Mouse (Mus musculus): ENCODE measurements around the gene Slc44a2.
A peak's percentile ranks its signal among the peaks of the same experiment; 100 is the strongest.
"Not testable (repeated sequence)": the region's sequence is repeated elsewhere in the genome, so short reads cannot be mapped to it uniquely, and the experiment has no call there.

Gene Slc44a2

GRCm38 (mm10) chr9:21320619-21321512, at the start of gene Slc44a2:
Gene Slc44a2 (plus strand): TSS chr9:21320698.
- DNase-seq (ENCODE audit: low read depth) = peak; percentile 86

DNA sequence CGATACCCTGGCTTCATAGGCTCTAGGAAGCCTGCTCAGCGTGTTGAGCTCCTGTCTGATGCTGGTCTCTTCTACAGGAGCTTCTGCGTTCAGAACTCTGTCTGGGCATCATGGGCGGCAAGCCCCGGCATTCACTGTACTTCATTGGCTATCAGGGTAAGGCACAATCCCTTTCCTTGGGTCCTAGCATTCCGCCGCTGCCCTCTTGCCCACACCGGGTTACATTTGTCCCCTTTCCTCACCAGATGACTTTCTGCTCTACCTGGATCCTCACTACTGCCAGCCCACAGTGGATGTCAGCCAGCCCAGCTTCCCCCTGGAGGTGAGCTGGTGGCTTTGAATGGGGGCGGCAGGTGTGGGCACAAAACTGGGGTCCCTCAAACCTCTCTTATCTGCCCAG, 48.1 kb upstream of the Slc44a2 start:
- no peak for DNase-seq (ENCODE audit: low read depth)

- no peak for DNase-seq (ENCODE audit: low read depth)
Observed at GRCm38 (mm10) chr9:21273094-21273493, 47.4 kb upstream of the Slc44a2 start.

GRCm38 (mm10) chr9:21273520-21274228, 46.8 kb upstream of the Slc44a2 start:
- DNase-seq (ENCODE audit: low read depth) = no peak

DNA sequence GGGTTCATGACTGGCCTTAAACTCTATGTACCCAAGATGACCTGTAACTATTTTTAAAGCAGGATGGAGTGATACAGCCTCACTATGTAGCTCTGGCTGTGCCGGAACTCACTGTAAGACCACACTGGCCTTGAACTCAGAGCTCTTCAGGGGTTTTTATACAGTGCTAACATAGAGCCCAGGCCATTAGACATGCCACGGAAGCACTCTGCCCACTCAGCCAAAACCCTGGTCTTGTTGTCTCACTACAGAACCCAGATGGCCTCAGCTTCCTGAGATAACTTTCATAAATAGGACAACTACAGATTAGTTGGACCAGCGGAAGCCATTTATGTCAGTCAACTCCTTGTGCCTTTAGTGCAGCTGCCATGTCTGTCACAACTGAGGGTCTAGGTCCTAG, 46.2 kb upstream of the Slc44a2 start:
- DNase-seq (ENCODE audit: low read depth) = no peak

DNA sequence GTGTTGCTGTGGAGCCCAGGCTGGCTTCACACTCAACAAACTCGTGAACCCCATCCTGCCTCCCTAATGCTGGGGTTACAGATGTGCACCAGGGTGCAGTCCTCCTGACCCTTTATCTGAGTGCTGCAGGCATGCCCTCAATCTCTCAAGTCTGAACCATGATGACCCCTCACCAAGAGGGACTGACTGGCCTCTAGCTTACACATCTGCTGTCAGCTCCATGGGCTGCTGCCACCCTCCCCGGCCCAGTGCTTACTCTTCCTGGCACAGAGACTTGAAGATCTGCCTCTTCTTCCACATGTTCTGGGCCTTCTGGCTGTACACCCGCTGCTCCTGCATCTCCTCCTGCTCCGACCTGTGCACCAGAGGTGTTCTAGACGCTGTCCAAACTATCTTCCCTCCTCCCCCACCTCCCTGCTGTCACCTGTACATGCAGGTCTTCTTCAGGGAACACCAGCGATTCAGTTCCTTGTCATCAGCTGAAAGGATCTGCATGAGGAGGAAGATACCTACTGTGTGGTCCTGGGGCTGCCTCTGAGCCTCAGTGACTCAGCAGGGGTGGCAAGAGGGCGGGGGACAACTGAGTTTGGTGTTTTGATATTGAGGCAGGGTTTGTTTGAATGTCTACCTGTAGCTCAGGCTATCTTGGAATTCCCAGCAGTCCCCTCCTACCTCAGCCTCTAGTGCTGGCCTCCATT, 45.3 kb upstream of the Slc44a2 start:
- DNase-seq (ENCODE audit: low read depth) = no peak

- no peak for DNase-seq (ENCODE audit: low read depth)
Observed at GRCm38 (mm10) chr9:21275727-21276126, 44.8 kb upstream of the Slc44a2 start.

DNA sequence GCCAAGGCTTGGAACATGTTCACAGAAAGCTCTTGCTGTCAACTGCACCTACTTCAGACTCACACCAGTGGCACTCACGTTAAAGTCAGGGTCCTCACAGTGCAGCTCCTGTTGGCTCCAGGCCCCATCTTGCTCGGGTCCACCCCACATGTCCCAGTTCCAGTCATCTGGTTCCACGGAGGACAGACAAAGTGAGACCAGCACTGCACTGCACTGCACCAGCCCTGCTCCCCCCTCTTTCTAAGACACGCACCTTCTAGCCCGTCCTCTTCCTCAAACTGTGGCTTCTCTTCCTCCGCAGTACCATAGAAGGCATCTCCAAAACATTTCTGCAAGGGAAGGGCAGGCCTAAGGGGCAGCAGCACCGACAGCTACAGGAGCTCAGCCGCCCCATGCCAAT, 44.2 kb upstream of the Slc44a2 start:
- no peak for DNase-seq (ENCODE audit: low read depth)

DNA sequence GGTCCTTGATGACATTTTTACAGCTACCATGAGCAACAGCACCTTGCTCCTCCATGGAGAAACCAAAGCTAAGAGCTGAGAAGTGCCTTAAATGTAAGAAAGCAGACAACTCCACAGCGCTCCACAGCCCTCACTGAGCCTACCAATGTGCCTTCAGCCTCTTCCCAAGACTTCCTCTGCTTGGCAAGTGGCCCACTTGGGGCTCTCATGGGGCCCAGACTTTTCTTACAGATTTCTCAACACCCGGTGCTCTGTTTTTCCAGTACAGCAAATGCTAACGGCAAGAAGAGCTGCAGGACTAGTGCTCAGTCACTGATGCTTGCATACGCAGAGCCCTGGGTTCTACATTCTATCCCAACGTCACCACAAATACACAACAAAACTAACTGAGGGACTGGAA, 42.7 kb upstream of the Slc44a2 start:
- no peak for DNase-seq (ENCODE audit: low read depth)

- no peak for DNase-seq (ENCODE audit: low read depth)
Observed at GRCm38 (mm10) chr9:21283591-21283990, 36.9 kb upstream of the Slc44a2 start.

DNA sequence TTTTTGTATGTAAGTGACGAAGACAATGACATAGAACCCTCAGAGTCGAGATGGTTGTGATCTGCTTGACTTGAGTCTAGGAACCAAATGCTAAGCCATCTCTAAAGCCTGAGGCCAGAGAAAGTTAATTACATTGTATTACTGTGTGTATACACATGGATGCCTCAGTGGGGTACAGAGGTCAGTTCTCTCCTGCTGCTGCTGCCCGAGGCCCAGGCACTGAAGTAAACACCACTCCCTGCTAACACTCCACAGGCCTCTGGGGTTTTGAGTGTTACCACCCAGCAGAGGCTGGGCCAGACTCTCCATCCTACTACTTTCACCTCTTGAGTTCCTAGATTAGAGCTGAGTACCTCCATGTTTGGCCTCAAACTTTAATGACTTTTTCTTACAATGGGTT, 36.5 kb upstream of the Slc44a2 start:
- no peak for DNase-seq (ENCODE audit: low read depth)

- peak; percentile 54 for DNase-seq (ENCODE audit: low read depth)
Observed at GRCm38 (mm10) chr9:21286753-21287152, 33.7 kb upstream of the Slc44a2 start.

GRCm38 (mm10) chr9:21287571-21288402, 32.7 kb upstream of the Slc44a2 start, which contains the start of gene Kri1:
Gene Kri1 (minus strand): TSS chr9:21287969.
- peak; percentile 99 for DNase-seq (ENCODE audit: low read depth)

GRCm38 (mm10) chr9:21288404-21289336, 31.8 kb upstream of the Slc44a2 start:
- DNase-seq (ENCODE audit: low read depth) = no peak

DNA sequence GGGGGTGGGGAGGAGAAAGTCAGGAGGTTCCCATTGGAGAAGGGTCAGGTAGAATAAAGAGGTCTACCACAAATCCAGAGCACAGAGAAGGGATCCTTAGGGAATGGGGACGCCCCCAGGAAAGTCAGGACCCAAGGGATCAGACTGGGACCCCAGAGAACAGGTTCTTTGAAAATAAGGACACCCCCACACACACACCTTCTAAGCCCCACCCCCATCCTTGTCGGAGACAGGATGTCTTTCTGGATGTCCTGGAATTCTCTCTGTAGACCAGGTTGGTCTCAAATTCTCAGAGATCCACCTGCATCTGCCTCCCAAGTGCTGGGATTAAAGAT, 31.2 kb upstream of the Slc44a2 start:
- no peak for DNase-seq (ENCODE audit: low read depth)

GRCm38 (mm10) chr9:21290589-21290988, 29.9 kb upstream of the Slc44a2 start:
- no peak for DNase-seq (ENCODE audit: low read depth)

DNA sequence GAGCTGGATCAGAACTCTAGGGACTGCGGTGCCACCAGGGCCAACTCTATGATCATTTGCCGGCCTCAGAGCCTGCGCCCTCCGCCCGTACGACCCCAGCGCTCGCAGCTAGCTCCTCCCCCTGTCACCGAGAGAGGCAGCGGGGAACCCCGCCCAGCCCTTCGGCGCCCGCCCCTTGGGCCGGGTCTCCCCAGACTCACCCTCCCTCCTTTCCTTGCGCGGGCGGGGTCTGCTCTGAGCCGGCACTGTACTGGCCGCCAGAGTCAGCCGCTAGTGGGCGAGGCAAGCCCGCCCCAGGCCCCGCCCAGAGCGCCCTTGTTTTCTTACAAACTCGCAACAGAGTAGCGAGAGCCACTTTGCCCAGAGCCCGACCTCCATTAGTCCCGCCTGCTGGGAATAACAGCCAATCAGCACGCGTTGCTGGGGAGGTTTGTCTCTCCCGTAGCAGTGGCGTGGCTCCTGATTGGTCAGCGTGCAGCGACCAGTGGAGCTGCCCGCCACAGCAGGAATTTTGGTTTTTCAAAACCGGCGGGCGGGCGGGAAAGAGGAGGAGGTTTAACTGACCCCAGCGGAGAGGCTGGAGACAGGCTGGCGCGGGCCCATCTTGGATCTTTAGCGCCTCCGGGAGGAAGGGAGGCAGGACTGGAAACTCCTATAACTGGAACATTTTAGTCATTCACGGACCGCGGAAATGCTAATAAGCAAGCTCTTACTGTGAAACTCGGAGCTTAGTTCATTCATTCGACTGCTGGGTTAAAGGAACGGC, 29.3 kb upstream of the Slc44a2 start, which contains the start of gene Cdkn2d:
Cdkn2d (minus strand) TSS at position 386 of the 766 bp plus-strand sequence.
- peak; percentile 100 for DNase-seq (ENCODE audit: low read depth)

DNA sequence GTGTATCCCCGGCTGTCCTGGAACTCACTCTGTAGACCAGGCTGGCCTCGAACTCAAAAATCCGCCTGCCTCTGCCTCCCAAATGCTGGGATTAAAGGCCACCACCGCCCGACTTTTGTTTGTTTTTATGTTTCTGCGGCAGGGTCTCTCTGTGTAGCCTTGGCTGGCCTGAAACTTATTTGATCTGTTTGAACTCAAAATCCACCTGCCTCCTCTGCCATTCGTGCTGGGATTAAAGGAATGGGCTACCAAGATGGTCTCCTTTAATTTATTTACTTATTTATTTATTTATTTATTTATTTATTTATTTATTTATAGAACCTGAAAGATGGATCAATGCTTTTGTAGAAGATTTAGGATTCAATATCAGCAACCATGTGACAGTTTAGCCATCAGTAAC, 28.6 kb upstream of the Slc44a2 start:
- not testable (repeated sequence) for DNase-seq (ENCODE audit: low read depth)

- no peak for DNase-seq (ENCODE audit: low read depth)
Observed at GRCm38 (mm10) chr9:21292271-21292670, 28.2 kb upstream of the Slc44a2 start.

- DNase-seq (ENCODE audit: low read depth) = no peak
Observed at GRCm38 (mm10) chr9:21299014-21299413, 21.5 kb upstream of the Slc44a2 start.

Measured in naive thymus-derived CD4-positive, alpha-beta T cell, adult 2 months (primary cell).